Mouse (Mus musculus) heart, embryonic 10.5 days (tissue): ENCODE results near the gene 1700001P01Rik. TPM values are rescaled to one million over a fixed set of nuclear protein-coding genes. Genes with fewer than 3 reads are reported as not detected.

ENCODE experiments used
- DNase-seq: peaks from one replicate; pipeline ENCODE4 v3.0.0-alpha.2; 2017; ENCODE audit warnings: low spot score
- H3K27ac ChIP-seq: fragments of 300-500 bp; sonication (generic); 2 replicates; pipeline ENCODE4 v1.5.1; 2016; ENCODE audit warnings: mild to moderate bottlenecking
- H3K27me3 ChIP-seq: fragments of 300-500 bp; sonication (generic); 2 replicates; pipeline ENCODE4 v1.6.1; 2016; ENCODE audit warnings: mild to moderate bottlenecking; ENCODE audit not compliant: poor library complexity, insufficient read depth, severe bottlenecking
- H3K36me3 ChIP-seq: fragments of 300-500 bp; sonication (generic); 2 replicates; pipeline ENCODE4 v1.6.1; 2016; ENCODE audit warnings: mild to moderate bottlenecking, moderate library complexity
- H3K4me1 ChIP-seq: fragments of 300-500 bp; sonication (generic); 2 replicates; pipeline ENCODE4 v1.6.1; 2016; ENCODE audit warnings: mild to moderate bottlenecking
- H3K4me3 ChIP-seq: fragments of 300-500 bp; sonication (generic); 2 replicates; pipeline ENCODE4 v1.5.1; 2016; ENCODE audit warnings: mild to moderate bottlenecking, moderate library complexity
- H3K9me3 ChIP-seq: fragments of 300-500 bp; sonication (generic); 2 replicates; pipeline ENCODE4 v1.6.1; 2016; ENCODE audit warnings: mild to moderate bottlenecking, moderate library complexity
- WGBS: fragments of 180-500 bp; shearing (Covaris S2); methylation state at CpG from one replicate; pipeline ENCODE4 v1.1.7; 2016; 5-methylcytosine and 5-hydroxymethylcytosine counted together
- polyA plus RNA-seq: library from polyadenylated mRNA; unstranded; fragments of >200 nt; fragmentation: Nextera tagmentation; extraction: Ambion mirVana; gene quantifications from 2 replicates; pipeline ENCODE4 v1.2.1, GENCODE M21; 2016

1700001P01Rik gene
- polyA plus RNA-seq, 1 experiment from 2014 or later, result 0.30 TPM

GRCm38 (mm10) chr11:97777129-97777529, 1.4 kb upstream of the 1700001P01Rik start:
- Histone ChIP-seq H3K36me3 (peaks cover 61% of the 10 kb centered on the region), H3K9me3 (no peaks in the 10 kb centered on the region), H3K27ac (no peak overlapping the region), H3K4me1 (peaks cover 13% of the 10 kb centered on the region), H3K4me3 (no peak overlapping the region), H3K27me3 (no peaks in the 10 kb centered on the region)
- no peak for DNase-seq
- 41% methylated on average over 2 of the region's 2 CpGs for WGBS

DNA sequence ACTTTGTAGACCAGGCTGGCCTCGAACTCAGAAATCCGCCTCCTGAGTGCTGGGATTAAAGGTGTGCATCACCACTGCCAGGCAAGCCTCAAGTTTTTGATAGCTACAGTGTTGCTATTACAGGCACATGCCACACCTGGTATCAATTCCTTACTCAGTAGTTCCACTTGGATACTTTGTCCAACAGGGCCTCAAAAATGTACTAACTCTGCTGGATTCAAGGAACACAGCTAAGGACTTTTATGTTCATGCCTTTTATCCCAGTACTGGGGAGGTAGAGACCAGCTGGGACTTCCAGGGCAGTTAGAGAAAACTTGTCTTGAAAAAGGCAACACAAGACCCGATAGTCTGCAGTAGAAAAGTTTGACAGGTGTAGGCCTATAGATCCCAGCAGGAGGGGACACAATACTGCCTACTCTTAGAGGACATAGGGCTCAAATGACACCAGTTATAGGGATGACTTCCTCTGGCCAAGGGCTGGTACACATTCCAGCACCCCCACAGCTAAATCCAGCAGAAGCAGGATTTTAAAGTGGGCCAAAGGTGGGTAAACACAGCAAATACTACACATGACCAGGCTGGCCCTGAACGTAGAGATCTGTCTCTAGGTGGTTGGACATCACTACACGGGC, 895 bp upstream of the 1700001P01Rik start:
- Histone ChIP-seq H3K4me3 (no peak overlapping the region), H3K4me1 (peaks cover 13% of the 10 kb centered on the region), H3K27ac (no peak overlapping the region), H3K9me3 (no peaks in the 10 kb centered on the region), H3K27me3 (no peaks in the 10 kb centered on the region), H3K36me3 (peaks cover 61% of the 10 kb centered on the region)
- 60% methylated on average over 5 of the region's 5 CpGs for WGBS
- DNase-seq, result no peak

- WGBS, result 73% methylated on average over 13 of the region's 13 CpGs
- Histone ChIP-seq H3K4me3 (no peak overlapping the region), H3K36me3 (peaks cover 49% of the 10 kb centered on the region), H3K4me1 (peaks cover 4% of the 10 kb centered on the region), H3K9me3 (no peaks in the 10 kb centered on the region), H3K27ac (no peak overlapping the region), H3K27me3 (no peaks in the 10 kb centered on the region)
- DNase-seq, result no peak
Observed at GRCm38 (mm10) chr11:97775186-97775585, 532 bp downstream of the 1700001P01Rik start.

DNA sequence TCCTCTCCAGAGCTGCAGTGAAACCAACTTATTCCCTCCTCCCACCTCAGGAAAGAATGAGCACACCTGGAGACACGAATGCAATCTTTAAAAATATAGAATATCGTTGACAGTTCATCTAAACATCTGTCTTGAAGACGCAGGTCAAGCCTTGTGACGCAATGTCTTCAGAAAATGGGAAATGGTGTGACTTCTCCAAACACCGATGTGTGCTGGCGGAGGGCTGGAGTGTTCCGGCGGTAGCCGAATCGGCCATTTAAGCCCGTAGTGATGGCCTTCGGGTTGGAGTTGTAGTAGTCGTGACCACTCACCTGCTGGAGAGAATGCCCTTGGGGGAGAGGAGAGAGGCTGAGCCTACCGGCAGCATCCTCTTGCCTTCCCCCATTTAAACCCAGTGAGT, 4.3 kb downstream of the 1700001P01Rik start:
- WGBS, result 79% methylated on average over 14 of the region's 14 CpGs
- Histone ChIP-seq H3K27me3 (no peaks in the 10 kb centered on the region), H3K4me1 (no peaks in the 10 kb centered on the region), H3K4me3 (no peak overlapping the region), H3K36me3 (peaks cover 13% of the 10 kb centered on the region), H3K9me3 (no peaks in the 10 kb centered on the region), H3K27ac (no peak overlapping the region)
- DNase-seq, result no peak

- no peak overlapping the region for H3K27ac ChIP-seq
- no peak overlapping the region for H3K4me3 ChIP-seq
- H3K36me3 ChIP-seq, result no peaks in the 10 kb centered on the region
- no peak for DNase-seq
- H3K27me3 ChIP-seq, result no peaks in the 10 kb centered on the region
- H3K9me3 ChIP-seq, result no peaks in the 10 kb centered on the region
- H3K4me1 ChIP-seq, result peaks cover 12% of the 10 kb centered on the region
- 32% methylated on average over 2 of the region's 2 CpGs for WGBS
Observed at GRCm38 (mm10) chr11:97769704-97770103, 6.0 kb downstream of the 1700001P01Rik start.

DNA sequence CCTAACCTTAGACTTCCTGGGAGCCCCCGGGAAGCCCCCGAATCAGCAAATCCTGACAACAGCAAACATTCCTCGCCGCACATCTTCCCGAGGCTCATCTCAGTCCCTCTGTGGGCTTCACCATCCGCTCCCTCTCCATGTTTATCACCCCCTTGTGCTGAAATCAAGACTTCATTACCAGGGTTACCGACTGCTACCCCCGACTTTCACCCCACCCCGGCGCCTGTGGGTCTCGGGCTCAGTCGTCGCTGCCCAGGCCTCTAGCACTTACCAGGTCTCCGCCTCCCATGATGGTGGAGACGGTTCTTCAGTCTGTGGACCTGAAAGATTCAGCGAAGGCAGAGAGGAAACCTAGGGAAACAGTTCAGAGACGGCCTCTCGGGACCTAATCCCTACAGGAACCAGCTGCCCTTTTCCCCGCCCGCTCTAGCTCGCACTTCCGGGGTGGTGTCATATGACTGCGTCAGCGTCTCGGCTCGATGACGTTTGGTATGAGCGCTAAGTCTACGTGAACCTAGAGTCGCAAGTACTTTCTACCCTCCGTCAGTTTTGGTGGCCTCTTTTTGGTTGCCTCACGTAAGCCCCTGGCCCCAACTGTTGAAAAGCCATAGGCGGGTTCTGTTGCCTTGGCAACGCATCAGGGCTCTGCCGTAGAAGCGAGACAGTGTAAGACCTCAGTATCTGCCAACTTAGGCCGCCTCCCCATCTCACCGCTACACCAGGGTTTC, 9.4 kb downstream of the 1700001P01Rik start, which contains the start of gene Cwc25:
TSS of gene Cwc25 (minus strand) at position 403 of the 728 bp plus-strand sequence.
- peak; percentile 97 for DNase-seq
- Histone ChIP-seq H3K27me3 (no peaks in the 10 kb centered on the region), H3K4me3 (peak within 1 kb of the TSS; percentile 95), H3K4me1 (peaks cover 12% of the 10 kb centered on the region), H3K9me3 (no peaks in the 10 kb centered on the region), H3K36me3 (peaks cover 33% of the 10 kb centered on the region), H3K27ac (peak within 1 kb of the TSS; percentile 94)
- WGBS, result under 1% methylated on average over 38 of the region's 38 CpGs

- no peak for DNase-seq
- H3K4me3 ChIP-seq, result no peak overlapping the region
- no peaks in the 10 kb centered on the region for H3K9me3 ChIP-seq
- H3K4me1 ChIP-seq, result peaks cover 12% of the 10 kb centered on the region
- no peak overlapping the region for H3K27ac ChIP-seq
- H3K36me3 ChIP-seq, result peaks cover 73% of the 10 kb centered on the region
- H3K27me3 ChIP-seq, result no peaks in the 10 kb centered on the region
Observed at GRCm38 (mm10) chr11:97761638-97762037, 14.1 kb downstream of the 1700001P01Rik start.

GRCm38 (mm10) chr11:97758942-97759341, 16.8 kb downstream of the 1700001P01Rik start:
- H3K4me1 ChIP-seq, result no peaks in the 10 kb centered on the region
- H3K36me3 ChIP-seq, result peaks cover 87% of the 10 kb centered on the region
- no peak for DNase-seq
- H3K27me3 ChIP-seq, result no peaks in the 10 kb centered on the region
- no peak overlapping the region for H3K27ac ChIP-seq
- H3K4me3 ChIP-seq, result no peak overlapping the region
- H3K9me3 ChIP-seq, result no peaks in the 10 kb centered on the region
- 73% methylated on average over 6 of the region's 6 CpGs for WGBS

DNA sequence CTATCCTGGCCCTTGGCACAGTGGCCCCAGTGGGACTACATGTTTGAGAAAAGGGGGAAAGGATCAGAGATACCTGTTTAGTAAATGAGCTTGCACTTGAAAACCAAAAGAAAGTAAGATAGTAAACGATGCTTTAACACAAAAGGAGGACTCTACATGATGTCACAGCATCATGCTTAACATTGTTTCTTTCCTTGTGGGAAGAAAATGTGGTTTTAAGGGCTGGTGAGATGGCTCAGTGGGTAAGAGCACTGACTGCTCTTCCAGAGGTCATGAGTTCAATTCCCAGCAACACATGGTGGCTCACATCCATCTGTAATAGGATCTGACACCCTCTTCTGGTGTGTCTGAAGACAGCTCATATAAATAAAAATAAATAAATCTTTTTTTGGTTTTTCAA, 17.6 kb downstream of the 1700001P01Rik start:
- WGBS, result 87% methylated on average over 1 of the region's 1 CpGs
- Histone ChIP-seq H3K27me3 (no peaks in the 10 kb centered on the region), H3K4me1 (no peaks in the 10 kb centered on the region), H3K36me3 (peaks cover 88% of the 10 kb centered on the region), H3K27ac (no peak overlapping the region), H3K9me3 (no peaks in the 10 kb centered on the region), H3K4me3 (no peak overlapping the region)
- no peak for DNase-seq

GRCm38 (mm10) chr11:97753277-97753676, 22.4 kb downstream of the 1700001P01Rik start:
- no peaks in the 10 kb centered on the region for H3K9me3 ChIP-seq
- H3K27me3 ChIP-seq, result no peaks in the 10 kb centered on the region
- 92% methylated on average over 8 of the region's 8 CpGs for WGBS
- no peak overlapping the region for H3K27ac ChIP-seq
- peaks cover 90% of the 10 kb centered on the region for H3K36me3 ChIP-seq
- H3K4me3 ChIP-seq, result no peak overlapping the region
- no peak for DNase-seq
- H3K4me1 ChIP-seq, result no peaks in the 10 kb centered on the region

DNA sequence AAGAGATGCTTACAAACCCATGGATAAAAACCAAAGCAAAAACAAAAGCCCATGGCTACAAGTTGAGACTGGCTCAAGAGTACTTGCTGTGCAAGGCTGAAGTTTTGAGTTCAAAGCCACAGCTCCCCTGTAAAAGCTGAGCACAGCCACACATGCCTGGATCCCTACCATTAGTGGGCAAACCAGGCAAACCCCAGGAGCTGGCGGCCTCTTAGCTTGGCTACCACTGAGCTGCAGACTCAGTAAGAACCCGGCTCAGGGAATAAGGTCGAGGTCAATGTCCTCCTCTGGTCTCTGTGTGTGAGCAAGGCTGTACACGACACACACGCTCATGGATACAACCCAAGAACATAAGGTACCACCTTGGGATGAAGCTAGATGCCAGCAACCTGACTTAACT, 27.2 kb downstream of the 1700001P01Rik start:
- Histone ChIP-seq H3K9me3 (no peaks in the 10 kb centered on the region), H3K4me1 (peaks cover 8% of the 10 kb centered on the region), H3K27me3 (no peaks in the 10 kb centered on the region), H3K27ac (no peak overlapping the region), H3K36me3 (peaks cover 70% of the 10 kb centered on the region), H3K4me3 (no peak overlapping the region)
- WGBS, result 88% methylated on average over 5 of the region's 5 CpGs
- DNase-seq, result no peak

DNA sequence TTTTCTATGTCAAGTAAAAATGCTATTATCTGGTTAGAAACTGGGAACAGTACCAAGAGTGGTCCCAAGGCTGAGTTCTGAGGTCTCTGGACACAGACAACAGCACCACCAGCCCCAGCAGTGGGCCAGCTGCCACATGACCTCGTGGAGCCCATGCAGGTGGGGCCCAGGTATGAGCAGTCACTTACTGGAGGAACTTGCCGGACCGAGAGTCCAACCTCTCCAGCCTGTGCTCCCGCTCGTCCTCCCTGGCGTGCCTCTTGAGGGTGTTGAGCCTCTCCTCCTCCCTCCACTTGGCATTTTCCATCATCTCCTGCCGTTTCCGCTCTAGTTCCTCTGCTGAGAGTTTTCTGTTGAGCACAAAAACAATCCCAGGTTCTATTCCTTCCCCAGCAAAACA, 27.9 kb downstream of the 1700001P01Rik start:
- Histone ChIP-seq H3K4me3 (no peak overlapping the region), H3K9me3 (no peaks in the 10 kb centered on the region), H3K36me3 (peaks cover 63% of the 10 kb centered on the region)

DNA sequence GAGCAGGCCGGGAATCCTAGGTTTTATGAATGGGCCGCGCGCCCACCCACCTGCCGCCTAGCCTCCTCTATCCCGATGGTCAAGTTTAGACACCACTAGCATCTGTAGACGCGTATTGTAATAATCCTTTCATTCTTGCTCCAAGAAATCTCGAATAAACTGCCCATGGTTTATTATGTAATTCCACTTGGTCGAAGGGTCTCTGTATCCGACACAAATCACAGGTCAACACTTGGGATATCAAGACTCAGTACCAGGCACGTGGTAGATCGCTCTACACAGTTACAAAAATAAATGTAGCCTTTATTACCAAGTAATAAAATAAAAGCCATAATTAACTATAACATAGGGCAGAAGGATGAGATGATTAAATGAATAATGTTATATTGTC, 30.4 kb downstream of the 1700001P01Rik start:
- peak overlapping the region; percentile 91 for H3K4me3 ChIP-seq
- 11% methylated on average over 13 of the region's 13 CpGs for WGBS
- DNase-seq, result no peak
- H3K27ac ChIP-seq, result peak overlapping the region; percentile 99; the same call in 1 of the 2 replicates
- peaks cover 24% of the 10 kb centered on the region for H3K4me1 ChIP-seq
- no peaks in the 10 kb centered on the region for H3K27me3 ChIP-seq
- no peaks in the 10 kb centered on the region for H3K9me3 ChIP-seq
- H3K36me3 ChIP-seq, result peaks cover 40% of the 10 kb centered on the region

More for the DNA sequence above, 27.9 kb downstream of the 1700001P01Rik start:
- 87% methylated on average over 8 of the region's 8 CpGs for WGBS
- no peak for DNase-seq
- Histone ChIP-seq H3K27me3 (no peaks in the 10 kb centered on the region), H3K27ac (no peak overlapping the region), H3K4me1 (peaks cover 15% of the 10 kb centered on the region)
